Mouse (Mus musculus) liver, embryonic 13.5 days (tissue): Measurements from ENCODE around the gene Myo10. TPM values are rescaled to one million over a fixed set of nuclear protein-coding genes. Genes with fewer than 3 reads are reported as not detected.

Experiments
- ATAC-seq: fragments of 200-750 bp; cut with Nextera tagmentation; 2 replicates; pipeline ENCODE4 v1.8.0; 2017; ENCODE audit warnings: low read depth, mild to moderate bottlenecking, moderate number of reproducible peaks, moderate library complexity
- DNase-seq: peaks from one replicate; pipeline ENCODE4 v3.0.0; 2022
- H3K27ac ChIP-seq: fragments of 300-500 bp; sonication (generic); 2 replicates; pipeline ENCODE4 v1.5.1; 2015; ENCODE audit warnings: moderate library complexity, mild to moderate bottlenecking, inconsistent platforms
- H3K27me3 ChIP-seq: fragments of 300-500 bp; sonication (generic); 2 replicates; pipeline ENCODE4 v1.6.1; 2015; ENCODE audit warnings: mild to moderate bottlenecking, inconsistent platforms
- H3K36me3 ChIP-seq: fragments of 300-500 bp; sonication (generic); 2 replicates; pipeline ENCODE4 v1.6.1; 2015; ENCODE audit warnings: mild to moderate bottlenecking, inconsistent platforms
- H3K4me1 ChIP-seq: fragments of 300-500 bp; sonication (generic); replicated peaks from 2 replicates; pipeline ENCODE4 v1.6.1; 2015; ENCODE audit warnings: inconsistent platforms
- H3K4me2 ChIP-seq: fragments of 300-500 bp; sonication (generic); 2 replicates; pipeline ENCODE4 v1.6.1; 2015; ENCODE audit warnings: inconsistent platforms, mild to moderate bottlenecking, moderate library complexity
- H3K4me3 ChIP-seq: fragments of 300-500 bp; sonication (generic); replicated peaks from 2 replicates; pipeline ENCODE4 v1.5.1; 2015; ENCODE audit warnings: mild to moderate bottlenecking, inconsistent platforms
- H3K9ac ChIP-seq: fragments of 300-500 bp; sonication (generic); 2 replicates; pipeline ENCODE4 v1.6.1; 2015; ENCODE audit warnings: mild to moderate bottlenecking, inconsistent platforms
- H3K9me3 ChIP-seq: fragments of 300-500 bp; sonication (generic); replicated peaks from 2 replicates; pipeline ENCODE4 v1.6.1; 2016; ENCODE audit warnings: inconsistent platforms
- WGBS: fragments of 180-500 bp; shearing (Covaris S2); methylation state at CpG from one replicate; pipeline ENCODE4 v1.1.7; 2015; ENCODE audit not compliant: insufficient replicate concordance; 5-methylcytosine and 5-hydroxymethylcytosine counted together
- polyA plus RNA-seq: library from polyadenylated mRNA; unstranded; fragments of >200 nt; fragmentation: Nextera tagmentation; extraction: Ambion mirVana; gene quantifications from 2 replicates; pipeline ENCODE4 v1.2.1, GENCODE M21; 2015

The Myo10 gene
- polyA plus RNA-seq, 1 experiment from 2014 or later, result 3.8 TPM

DNA sequence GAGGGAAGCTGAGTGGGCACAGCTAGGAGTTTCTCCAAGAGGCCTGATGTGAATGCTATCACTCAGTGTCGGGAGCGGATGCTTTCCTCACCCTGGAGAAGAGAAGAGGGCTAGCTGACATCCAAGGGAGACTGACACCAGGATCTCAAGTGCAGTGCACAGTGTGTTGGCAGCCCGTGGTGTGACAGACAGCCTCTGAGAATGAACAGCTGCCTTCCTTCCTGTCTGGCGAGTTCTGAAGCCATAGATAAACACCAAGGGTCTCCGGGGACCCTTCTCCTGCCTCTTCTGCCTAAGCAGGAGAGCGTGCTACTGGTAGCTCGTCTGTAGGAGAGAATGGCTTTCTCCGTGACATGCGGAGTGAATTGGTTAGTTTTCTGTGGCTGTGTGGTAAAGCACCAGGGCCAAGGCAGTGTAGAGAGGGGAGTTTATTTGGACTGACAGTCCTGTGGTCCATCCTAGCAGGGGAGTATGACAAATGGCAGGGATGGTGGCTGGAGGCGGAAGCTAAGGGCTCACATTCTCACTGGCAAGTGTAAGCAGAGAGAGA lies 58.0 kb downstream of the Myo10 start:
- Histone ChIP-seq H3K4me3 (no peak overlapping the region), H3K4me1 (peaks cover 18% of the 10 kb centered on the region), H3K27ac (peak overlapping the region; percentile 29; the same call in 1 of the 2 replicates), H3K36me3 (no peaks in the 10 kb centered on the region), H3K4me2 (no peak overlapping the region), H3K27me3 (no peaks in the 10 kb centered on the region), H3K9me3 (no peaks in the 10 kb centered on the region), H3K9ac (no peak overlapping the region)
- no peak for DNase-seq
- ATAC-seq, result no peak
- WGBS, result 23% methylated on average over 10 of the region's 10 CpGs

DNA sequence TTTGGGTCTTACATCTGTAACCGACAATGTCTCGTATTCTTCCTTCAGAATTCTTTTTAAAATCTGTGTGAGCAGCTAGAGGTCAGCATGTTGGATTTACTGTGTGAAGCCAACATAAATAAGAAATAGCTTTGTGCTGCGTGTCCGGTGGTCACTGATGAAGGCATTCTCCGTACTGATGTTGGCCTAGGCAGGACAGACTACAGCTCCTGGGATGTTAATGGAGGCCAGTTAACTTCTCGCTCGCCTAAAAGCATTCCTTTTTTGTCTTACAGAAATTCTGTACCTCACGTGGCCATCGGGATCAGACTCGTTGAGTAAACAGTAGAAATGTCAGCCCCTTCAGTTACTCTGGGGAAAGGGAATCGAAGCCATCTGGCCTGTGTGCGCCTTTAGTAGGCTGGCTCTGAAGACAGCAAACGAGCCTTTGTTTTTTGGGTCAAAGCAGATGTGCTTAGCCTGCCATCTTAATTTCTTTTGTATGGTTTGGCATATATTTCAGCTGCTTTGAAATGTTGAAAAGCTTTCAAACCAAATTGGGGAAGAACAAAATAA lies 60.7 kb downstream of the Myo10 start:
- no peak overlapping the region for H3K4me3 ChIP-seq
- no peaks in the 10 kb centered on the region for H3K36me3 ChIP-seq
- no peak overlapping the region for H3K4me2 ChIP-seq
- no peak overlapping the region for H3K27ac ChIP-seq
- ATAC-seq, result no peak
- WGBS, result 73% methylated on average over 13 of the region's 13 CpGs
- DNase-seq, result no peak
- H3K27me3 ChIP-seq, result no peaks in the 10 kb centered on the region
- H3K4me1 ChIP-seq, result peaks cover 18% of the 10 kb centered on the region
- H3K9me3 ChIP-seq, result no peaks in the 10 kb centered on the region
- H3K9ac ChIP-seq, result no peak overlapping the region

DNA sequence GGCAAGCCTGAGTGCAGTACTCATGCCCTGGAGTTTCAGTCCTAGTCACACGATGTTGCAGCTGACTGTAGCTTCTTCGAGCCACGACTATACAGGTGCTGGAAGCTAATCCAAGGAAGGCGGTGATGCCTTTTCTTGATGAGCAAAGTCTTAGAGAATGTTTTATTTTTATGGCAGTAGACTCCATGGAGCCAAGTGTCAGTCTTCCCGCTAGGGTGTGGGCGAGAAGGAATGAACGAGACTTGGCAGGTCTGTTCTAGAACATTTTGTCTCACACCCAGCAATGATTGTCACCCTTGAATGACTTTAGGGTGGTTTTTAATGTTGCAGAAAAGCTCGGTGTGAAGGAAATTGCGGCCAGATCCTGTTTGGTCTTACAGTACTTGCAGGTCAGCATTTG lies 62.9 kb downstream of the Myo10 start:
- Histone ChIP-seq H3K27me3 (no peaks in the 10 kb centered on the region), H3K4me2 (no peak overlapping the region), H3K4me1 (peaks cover 11% of the 10 kb centered on the region), H3K9me3 (no peaks in the 10 kb centered on the region), H3K27ac (no peak overlapping the region), H3K9ac (no peak overlapping the region), H3K4me3 (no peak overlapping the region), H3K36me3 (no peaks in the 10 kb centered on the region)
- DNase-seq (no peak), ATAC-seq (no peak)
- WGBS, result 70% methylated on average over 9 of the region's 9 CpGs

DNA sequence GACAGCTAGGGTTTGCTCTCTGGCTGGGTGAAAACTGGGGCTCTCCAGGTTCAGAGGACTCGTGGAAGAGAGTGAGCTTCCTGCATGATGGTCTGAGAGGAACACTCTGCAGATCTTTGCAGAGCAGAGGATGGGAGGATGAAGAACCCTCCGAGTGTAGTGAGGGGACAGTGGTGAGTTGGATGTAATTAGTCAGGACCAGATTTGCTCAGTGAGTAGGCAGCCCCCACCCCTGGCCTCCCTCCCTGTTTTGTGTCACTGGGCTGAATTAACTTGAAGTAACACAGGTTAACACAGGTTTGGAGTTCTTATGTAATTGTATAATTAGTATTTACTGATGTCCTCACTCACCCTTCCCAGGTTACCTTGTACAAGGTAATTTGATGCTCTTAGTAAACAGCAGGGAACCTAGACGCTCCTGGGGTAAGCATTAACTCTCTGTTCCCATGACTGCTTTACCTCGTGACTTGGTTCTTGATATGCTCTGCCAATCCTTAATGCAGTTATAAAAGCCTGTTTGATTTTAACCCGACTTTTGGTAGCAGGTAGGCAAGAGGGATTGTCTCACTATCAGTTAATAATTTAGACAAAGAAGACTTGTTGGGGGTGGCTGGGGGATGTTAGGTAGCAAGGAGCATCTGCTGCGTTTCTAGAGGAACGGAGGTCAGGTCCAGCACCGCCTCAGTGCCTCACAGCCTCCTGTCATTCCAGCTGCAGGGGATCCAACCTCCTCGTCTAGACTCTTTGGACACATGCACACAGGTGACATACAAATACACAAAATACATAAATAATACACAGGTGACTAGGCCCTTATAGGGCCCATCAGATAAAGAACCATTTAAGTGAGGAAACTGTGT lies 66.3 kb downstream of the Myo10 start:
- Histone ChIP-seq H3K4me1 (peaks cover 14% of the 10 kb centered on the region), H3K9me3 (no peaks in the 10 kb centered on the region), H3K27me3 (no peaks in the 10 kb centered on the region), H3K27ac (no peak overlapping the region), H3K4me2 (no peak overlapping the region), H3K9ac (no peak overlapping the region), H3K4me3 (no peak overlapping the region), H3K36me3 (no peaks in the 10 kb centered on the region)
- 61% methylated on average over 9 of the region's 9 CpGs for WGBS
- no peak for DNase-seq
- no peak for ATAC-seq

DNA sequence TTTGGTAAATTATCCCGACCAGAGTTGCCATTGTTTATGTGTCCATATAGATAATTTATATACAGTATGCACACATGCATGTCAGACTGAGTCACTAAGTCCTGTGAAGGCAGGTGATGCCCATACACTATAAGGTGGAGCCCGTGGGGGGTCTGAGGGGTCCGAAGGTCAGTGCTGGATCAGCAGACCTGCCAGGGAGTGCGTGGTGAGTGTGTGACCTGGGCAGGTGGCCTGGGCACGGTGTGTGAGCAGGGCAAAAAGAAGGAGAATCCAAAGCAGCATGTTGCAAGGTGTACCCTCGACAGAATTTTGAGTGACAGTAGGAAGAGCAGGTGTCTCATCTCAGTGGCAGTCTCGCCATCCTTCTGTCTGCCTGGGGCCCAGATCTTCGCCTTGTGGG lies 67.2 kb downstream of the Myo10 start:
- Histone ChIP-seq H3K4me1 (peaks cover 14% of the 10 kb centered on the region), H3K4me2 (no peak overlapping the region), H3K36me3 (no peaks in the 10 kb centered on the region), H3K9me3 (no peaks in the 10 kb centered on the region), H3K27me3 (no peaks in the 10 kb centered on the region), H3K4me3 (no peak overlapping the region), H3K9ac (no peak overlapping the region), H3K27ac (no peak overlapping the region)
- DNase-seq (no peak), ATAC-seq (no peak)
- WGBS, result 69% methylated on average over 8 of the region's 8 CpGs

DNA sequence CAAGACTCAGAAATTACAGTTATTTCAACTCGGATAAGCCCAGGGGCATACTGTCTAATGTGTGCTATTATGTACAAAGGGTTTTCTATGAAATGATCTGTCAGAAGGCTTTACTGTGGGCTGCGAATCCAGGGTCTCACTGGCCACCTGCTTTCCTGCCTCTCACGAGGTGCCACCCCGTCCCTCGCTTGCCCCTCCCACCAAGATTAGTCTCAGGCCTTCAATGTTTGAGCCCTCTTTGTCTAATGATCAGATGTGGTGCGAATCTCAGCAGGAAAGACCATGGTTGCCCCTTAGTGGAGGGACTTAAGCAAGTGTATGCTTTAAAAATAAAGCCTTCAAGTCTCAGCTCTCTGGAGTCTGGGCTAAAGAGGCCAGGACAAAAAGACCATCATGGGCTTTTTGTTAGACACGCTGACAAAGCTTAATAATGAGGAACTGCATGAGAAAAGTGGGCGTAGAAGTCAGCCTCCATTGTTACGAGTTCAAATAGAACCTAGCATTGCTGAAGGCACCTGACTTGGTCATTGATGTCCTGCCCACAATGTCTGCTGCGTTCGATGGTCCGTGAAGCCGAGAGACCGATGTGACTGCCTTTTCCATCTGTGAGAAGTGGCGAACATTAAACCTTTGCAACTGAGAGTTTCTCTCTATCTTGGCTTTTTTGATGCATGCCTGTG lies 67.9 kb downstream of the Myo10 start:
- ATAC-seq (no peak), DNase-seq (no peak)
- H3K4me3 ChIP-seq, result no peak overlapping the region
- H3K27me3 ChIP-seq, result no peaks in the 10 kb centered on the region
- H3K36me3 ChIP-seq, result no peaks in the 10 kb centered on the region
- no peaks in the 10 kb centered on the region for H3K9me3 ChIP-seq
- 69% methylated on average over 15 of the region's 15 CpGs for WGBS
- no peak overlapping the region for H3K27ac ChIP-seq
- H3K4me2 ChIP-seq, result no peak overlapping the region
- H3K4me1 ChIP-seq, result peaks cover 14% of the 10 kb centered on the region
- H3K9ac ChIP-seq, result no peak overlapping the region

DNA sequence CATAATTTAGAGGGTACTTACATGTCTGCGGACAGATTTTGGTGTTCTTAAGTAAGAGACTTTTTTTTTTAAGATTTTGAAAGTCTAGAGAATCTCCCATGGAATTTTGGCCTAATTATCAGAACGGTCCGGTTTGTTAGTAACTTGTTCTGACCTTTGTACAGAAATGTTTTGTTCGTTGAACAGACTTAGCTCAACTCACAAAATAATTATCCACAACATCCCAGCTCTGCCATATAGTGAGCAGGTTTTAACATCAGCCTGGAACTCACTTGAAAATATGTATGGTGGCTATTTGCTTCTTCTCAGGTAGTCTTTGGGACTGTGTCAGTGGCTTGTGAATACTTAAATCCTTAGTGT lies 68.4 kb downstream of the Myo10 start:
- no peaks in the 10 kb centered on the region for H3K9me3 ChIP-seq
- no peak overlapping the region for H3K27ac ChIP-seq
- H3K27me3 ChIP-seq, result no peaks in the 10 kb centered on the region
- no peak overlapping the region for H3K4me2 ChIP-seq
- no peaks in the 10 kb centered on the region for H3K36me3 ChIP-seq
- DNase-seq, result no peak
- WGBS, result 66% methylated on average over 4 of the region's 4 CpGs
- peaks cover 14% of the 10 kb centered on the region for H3K4me1 ChIP-seq
- no peak overlapping the region for H3K9ac ChIP-seq
- H3K4me3 ChIP-seq, result no peak overlapping the region
- ATAC-seq, result no peak

DNA sequence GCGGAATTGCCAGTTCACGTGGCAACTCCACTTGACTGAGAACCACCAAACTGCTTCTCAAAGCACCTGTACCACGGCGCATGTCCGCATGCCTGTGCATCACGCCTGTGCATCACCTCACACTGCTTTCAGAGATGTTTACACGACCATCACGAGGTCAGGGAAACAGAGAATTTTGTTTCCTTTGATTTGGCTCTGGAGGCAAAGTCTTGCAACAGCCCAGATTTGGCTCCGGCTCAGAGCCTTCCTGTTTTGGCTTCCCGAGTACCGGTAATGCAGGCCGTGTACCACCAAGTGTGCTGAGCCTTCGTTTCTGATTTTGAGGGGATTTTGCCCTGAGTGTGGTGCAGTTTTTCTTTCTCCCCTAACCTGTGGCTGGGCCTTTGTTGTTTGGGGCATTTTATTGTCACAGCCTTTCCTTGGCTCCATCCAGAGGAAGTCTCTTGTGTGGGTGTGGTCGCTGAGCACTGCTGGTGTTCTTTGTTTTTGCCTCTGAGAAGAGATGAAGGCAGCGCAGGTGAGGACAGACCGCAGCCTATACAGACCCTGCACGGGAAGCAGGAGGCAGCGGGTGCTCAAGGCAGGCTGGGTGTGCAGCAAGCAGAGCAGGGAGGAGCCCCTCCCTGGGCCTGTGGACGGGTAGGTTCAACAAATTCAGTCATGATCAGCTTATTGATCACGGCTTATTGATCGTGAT lies 70.1 kb downstream of the Myo10 start:
- no peak for DNase-seq
- no peak overlapping the region for H3K9ac ChIP-seq
- H3K4me2 ChIP-seq, result no peak overlapping the region
- H3K27ac ChIP-seq, result no peak overlapping the region
- no peak for ATAC-seq
- H3K9me3 ChIP-seq, result no peaks in the 10 kb centered on the region
- WGBS, result 54% methylated on average over 21 of the region's 21 CpGs
- no peak overlapping the region for H3K4me3 ChIP-seq
- H3K27me3 ChIP-seq, result no peaks in the 10 kb centered on the region
- H3K36me3 ChIP-seq, result no peaks in the 10 kb centered on the region
- H3K4me1 ChIP-seq, result peaks cover 14% of the 10 kb centered on the region

DNA sequence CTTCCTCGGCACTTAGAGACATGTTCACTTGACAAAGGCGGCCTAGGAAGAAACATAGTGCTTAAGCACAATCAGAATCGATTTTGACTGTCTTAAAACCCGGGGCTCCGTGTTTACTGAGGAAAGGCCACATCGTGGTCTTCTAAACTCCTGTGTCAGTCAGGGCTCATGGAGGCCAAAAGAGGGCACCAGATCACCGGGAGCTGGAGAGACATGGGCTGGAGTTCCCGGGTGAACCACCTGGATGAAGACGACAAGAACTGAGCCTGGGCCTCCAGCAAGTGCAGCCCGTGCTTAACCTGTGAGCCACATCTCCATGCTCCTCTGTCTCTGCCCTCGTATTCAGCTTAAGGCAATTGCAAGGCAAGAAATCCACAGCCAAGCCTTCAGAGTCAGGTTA lies 71.4 kb downstream of the Myo10 start:
- no peak overlapping the region for H3K9ac ChIP-seq
- peaks cover 14% of the 10 kb centered on the region for H3K4me1 ChIP-seq
- H3K27ac ChIP-seq, result no peak overlapping the region
- no peaks in the 10 kb centered on the region for H3K36me3 ChIP-seq
- no peaks in the 10 kb centered on the region for H3K9me3 ChIP-seq
- no peaks in the 10 kb centered on the region for H3K27me3 ChIP-seq
- ATAC-seq (no peak), DNase-seq (no peak)
- no peak overlapping the region for H3K4me2 ChIP-seq
- no peak overlapping the region for H3K4me3 ChIP-seq
- WGBS, result 70% methylated on average over 11 of the region's 11 CpGs

DNA sequence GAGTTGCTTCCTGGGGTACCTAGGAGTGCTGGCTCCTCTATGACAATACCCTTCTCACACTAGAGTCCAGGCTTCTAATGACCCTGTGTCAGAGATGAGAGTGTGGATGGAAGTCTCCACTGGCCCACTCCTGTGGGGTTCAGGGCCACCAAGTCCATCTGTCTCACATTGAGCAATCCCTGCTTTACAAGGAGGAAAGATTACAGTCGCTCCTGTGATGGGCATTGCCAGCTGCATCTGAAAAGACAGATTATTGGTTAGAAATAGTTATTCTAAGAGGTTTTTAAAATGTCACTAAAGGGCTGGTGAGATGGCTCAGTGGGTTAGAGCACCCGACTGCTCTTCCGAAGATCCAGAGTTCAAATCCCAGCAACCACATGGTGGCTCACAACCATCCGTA lies 72.4 kb downstream of the Myo10 start:
- H3K27ac ChIP-seq, result no peak overlapping the region
- no peak overlapping the region for H3K9ac ChIP-seq
- peaks cover 14% of the 10 kb centered on the region for H3K4me1 ChIP-seq
- H3K36me3 ChIP-seq, result no peaks in the 10 kb centered on the region
- no peaks in the 10 kb centered on the region for H3K9me3 ChIP-seq
- DNase-seq, result no peak
- no peaks in the 10 kb centered on the region for H3K27me3 ChIP-seq
- ATAC-seq, result no peak
- H3K4me2 ChIP-seq, result no peak overlapping the region
- 81% methylated on average over 4 of the region's 4 CpGs for WGBS
- no peak overlapping the region for H3K4me3 ChIP-seq

DNA sequence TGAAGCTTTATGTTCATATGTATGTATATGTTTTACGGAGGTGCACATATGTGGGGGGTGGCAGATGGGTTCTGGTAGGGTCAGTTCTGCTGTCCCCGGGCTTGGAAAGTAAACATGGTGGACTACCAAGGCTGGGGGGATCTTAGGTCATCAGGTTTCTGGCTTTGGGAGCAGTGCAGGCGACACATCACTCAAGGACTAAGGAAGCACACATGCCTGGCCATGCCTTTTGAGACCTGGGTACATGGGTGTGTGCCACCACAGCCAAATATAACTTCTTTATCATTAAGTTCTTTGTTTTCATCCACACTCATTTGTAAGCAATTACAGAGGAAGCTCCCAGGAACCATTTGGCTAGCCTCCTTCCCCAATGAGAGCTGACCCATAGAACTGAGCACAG lies 72.9 kb downstream of the Myo10 start:
- 76% methylated on average over 3 of the region's 3 CpGs for WGBS
- no peaks in the 10 kb centered on the region for H3K9me3 ChIP-seq
- H3K4me1 ChIP-seq, result peaks cover 11% of the 10 kb centered on the region
- H3K9ac ChIP-seq, result no peak overlapping the region
- H3K4me3 ChIP-seq, result no peak overlapping the region
- ATAC-seq, result no peak
- H3K4me2 ChIP-seq, result no peak overlapping the region
- DNase-seq, result no peak
- no peak overlapping the region for H3K27ac ChIP-seq
- H3K27me3 ChIP-seq, result no peaks in the 10 kb centered on the region
- H3K36me3 ChIP-seq, result no peaks in the 10 kb centered on the region
